Mouse (Mus musculus) olfactory bulb, adult 2 months (tissue): ENCODE results near the gene Smap1. TPM values are rescaled to one million over a fixed set of nuclear protein-coding genes. Genes with fewer than 3 reads are reported as not detected.

Experiments
- H3K27ac ChIP-seq: fragments of 200-500 bp; 2 replicates; pipeline ENCODE4 v1.5.1; 2012; ENCODE audit warnings: low read depth, low read length; ENCODE audit not compliant: insufficient read depth
- H3K4me1 ChIP-seq: fragments of 200-500 bp; 2 replicates; pipeline ENCODE4 v1.6.1; 2012; ENCODE audit warnings: low read length; ENCODE audit not compliant: control insufficient read depth, insufficient read depth
- H3K4me3 ChIP-seq: fragments of 200-500 bp; 2 replicates; pipeline ENCODE4 v1.5.1; 2012; ENCODE audit warnings: mild to moderate bottlenecking, low read depth, low read length, moderate library complexity; ENCODE audit not compliant: insufficient read depth
- CTCF ChIP-seq: fragments of 200-500 bp; IDR thresholded peaks from 2 replicates; pipeline ENCODE4 v1.5.1; 2012; ENCODE audit warnings: low read depth, mild to moderate bottlenecking, low read length, moderate library complexity; ENCODE audit not compliant: insufficient read depth
- POLR2A ChIP-seq: fragments of 200-500 bp; IDR thresholded peaks from 2 replicates; pipeline ENCODE4 v1.6.1; 2012; ENCODE audit warnings: mild to moderate bottlenecking, low read depth, low read length, moderate library complexity; ENCODE audit not compliant: insufficient read depth
- WGBS: fragments of 180-500 bp; shearing (Covaris S2); methylation state at CpG from one replicate; pipeline ENCODE4 v1.1.7; 2018; 5-methylcytosine and 5-hydroxymethylcytosine counted together
- polyA plus RNA-seq: library from polyadenylated mRNA; stranded (reverse); fragments of >200 nt; gene quantifications from 2 replicates; pipeline ENCODE4 v1.2.4, GENCODE M21; 2012; ENCODE audit warnings: low replicate concordance; ENCODE audit not compliant: missing spikeins, insufficient read depth, insufficient read length

Gene Smap1
- polyA plus RNA-seq, 1 experiment = not detected

GRCm38 (mm10) chr1:23860944-23861343 is 61.2 kb downstream of the Smap1 start:
- H3K27ac ChIP-seq = no peak overlapping the region
- 0 out of 2 replicates have a peak, but pooled peaks cover 5% of the 10 kb centered on the region for H3K4me1 ChIP-seq
- no peak overlapping the region for H3K4me3 ChIP-seq
- 84% methylated on average over 2 of the region's 2 CpGs for whole genome bisulfite sequencing
- TF ChIP-seq POLR2A (no peak), CTCF (no peak)

- TF ChIP-seq POLR2A = no peak
- TF ChIP-seq CTCF = no peak
- 86% methylated on average over 3 of the region's 3 CpGs for WGBS
- H3K4me3 ChIP-seq = no peak overlapping the region
- no peak overlapping the region for H3K27ac ChIP-seq
- H3K4me1 ChIP-seq = no peaks in the 10 kb centered on the region
These were observed 66.5 kb downstream of the Smap1 start for GRCm38 (mm10) chr1:23855623-23856022.

- H3K4me1 ChIP-seq = peaks cover 6% of the 10 kb centered on the region
- peak overlapping the region; percentile 25; the same call in 1 of the 2 replicates for H3K27ac ChIP-seq
- no peak overlapping the region for H3K4me3 ChIP-seq
- 26% methylated on average over 10 of the region's 10 CpGs for WGBS
- TF ChIP-seq CTCF = no peak
- TF ChIP-seq POLR2A = no peak
These were observed 76.0 kb downstream of the Smap1 start for GRCm38 (mm10) chr1:23846044-23846680.

GRCm38 (mm10) chr1:23845007-23845406 is 77.1 kb downstream of the Smap1 start:
- Histone ChIP-seq H3K4me3 (no peak overlapping the region), H3K4me1 (peaks cover 6% of the 10 kb centered on the region), H3K27ac (no peak overlapping the region)
- no peak for TF ChIP-seq CTCF
- no peak for TF ChIP-seq POLR2A
- WGBS = 89% methylated on average over 10 of the region's 10 CpGs

DNA sequence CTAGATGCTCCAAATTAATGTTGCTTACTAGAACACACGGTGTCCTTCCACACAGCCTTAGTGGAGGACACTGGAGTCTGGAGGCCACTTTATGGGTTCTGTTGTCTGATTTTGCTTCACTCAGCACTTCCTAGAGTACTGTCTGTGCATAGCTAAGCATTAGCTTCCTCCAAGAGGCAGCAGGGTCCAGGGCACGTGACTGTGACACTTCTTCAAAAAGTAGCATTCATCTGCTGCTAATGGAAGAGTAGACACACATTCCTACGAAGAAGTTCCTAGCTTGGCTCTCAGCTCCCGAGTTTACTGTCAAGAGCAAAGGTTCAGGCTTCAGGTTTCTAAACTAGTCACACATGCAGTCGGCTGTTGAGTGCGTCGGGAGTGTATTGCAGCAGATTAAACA is 78.3 kb downstream of the Smap1 start:
- H3K27ac ChIP-seq = no peak overlapping the region
- H3K4me1 ChIP-seq = peaks cover 6% of the 10 kb centered on the region
- WGBS = 48% methylated on average over 7 of the region's 7 CpGs
- TF ChIP-seq CTCF (no peak), POLR2A (no peak)
- H3K4me3 ChIP-seq = no peak overlapping the region

GRCm38 (mm10) chr1:23842629-23843028 is 79.5 kb downstream of the Smap1 start:
- 59% methylated on average over 3 of the region's 3 CpGs for WGBS
- Histone ChIP-seq H3K4me3 (no peak overlapping the region), H3K4me1 (peaks cover 6% of the 10 kb centered on the region), H3K27ac (no peak overlapping the region)
- TF ChIP-seq POLR2A (no peak), CTCF (no peak)

DNA sequence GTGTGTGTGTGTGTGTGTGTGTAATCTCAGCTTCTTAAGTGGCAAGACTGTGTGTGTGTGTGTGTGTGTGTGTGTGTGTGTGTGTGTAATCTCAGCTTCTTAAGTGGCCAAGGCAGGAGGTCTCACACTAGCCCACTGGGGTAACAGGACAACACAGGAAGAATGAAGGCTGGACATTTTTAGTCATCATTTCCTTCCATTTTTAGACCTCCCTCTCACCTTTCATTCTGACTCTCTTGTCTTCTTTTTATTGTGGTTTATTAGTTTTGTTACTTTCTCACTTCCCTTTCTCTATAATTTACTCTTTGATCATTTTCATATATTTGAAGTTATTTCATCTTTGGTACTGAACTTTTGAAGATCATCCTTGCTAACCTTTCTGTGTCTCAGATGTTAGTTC is 81.2 kb downstream of the Smap1 start:
- Histone ChIP-seq H3K27ac (no peak overlapping the region), H3K4me1 (0 out of 2 replicates have a peak, but pooled peaks cover 3% of the 10 kb centered on the region), H3K4me3 (no peak overlapping the region)
- no peak for TF ChIP-seq CTCF
- no peak for TF ChIP-seq POLR2A

DNA sequence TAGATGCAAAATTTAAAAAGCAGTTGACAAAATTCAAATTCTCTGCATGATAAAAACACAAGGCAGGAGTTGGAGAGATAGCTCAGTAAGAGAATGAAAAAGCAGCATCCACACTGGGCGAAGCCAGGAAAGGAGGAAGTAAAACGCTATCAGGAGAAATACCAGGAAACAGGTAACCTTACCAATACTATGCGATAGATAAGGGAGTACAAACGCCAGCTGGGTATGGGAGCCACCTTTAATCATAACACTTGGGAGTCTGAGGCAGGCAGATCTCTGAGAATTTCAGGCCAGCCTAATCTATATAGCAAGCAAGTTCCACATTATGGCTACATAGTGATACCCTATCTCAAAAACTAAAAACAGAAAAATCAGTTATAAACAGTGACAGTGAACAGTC is 85.5 kb downstream of the Smap1 start:
- Histone ChIP-seq H3K4me1 (peaks cover 6% of the 10 kb centered on the region), H3K27ac (no peak overlapping the region), H3K4me3 (no peak overlapping the region)
- 91% methylated on average over 4 of the region's 4 CpGs for WGBS
- TF ChIP-seq POLR2A (no peak), CTCF (no peak)

- Histone ChIP-seq H3K4me1 (peaks cover 6% of the 10 kb centered on the region), H3K27ac (no peak overlapping the region), H3K4me3 (no peak overlapping the region)
- WGBS = 21% methylated on average over 9 of the region's 9 CpGs
- TF ChIP-seq CTCF (no peak), POLR2A (no peak)
These were observed 87.3 kb downstream of the Smap1 start for GRCm38 (mm10) chr1:23834819-23835218.
